Mouse (Mus musculus): ENCODE data around the gene Camsap1.

Camsap1 gene

GRCm38 (mm10) chr2:25887226-25887625 is 95.9 kb downstream of the Camsap1 start:
- in situ Hi-C loops (cut with MboI; ENCODE audit: low sequenced_read_pairs) = no loop called here

GRCm38 (mm10) chr2:25884756-25885155 is 98.3 kb downstream of the Camsap1 start:
- in situ Hi-C loops (cut with MboI; ENCODE audit: low sequenced_read_pairs) = no loop called here

DNA sequence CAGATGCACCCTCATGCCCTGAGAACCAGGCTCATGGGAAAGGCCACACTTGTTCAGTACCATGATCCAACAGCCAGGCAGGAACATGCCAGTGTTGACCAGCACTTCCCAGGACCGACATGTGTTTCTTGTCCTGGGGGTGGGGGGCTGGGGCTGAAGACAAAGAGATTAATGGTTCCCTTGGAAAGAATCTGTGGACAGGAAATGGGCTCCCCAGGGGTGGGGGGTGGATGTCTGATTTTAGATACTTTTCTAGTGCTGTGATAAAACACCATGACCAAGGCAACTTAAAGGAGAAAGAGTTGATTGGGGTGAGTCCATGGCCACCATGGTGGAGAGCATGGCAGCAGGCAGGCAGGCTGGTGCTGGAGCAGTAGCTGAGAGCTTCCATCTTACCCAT is 100.8 kb downstream of the Camsap1 start:
- in situ Hi-C loops (cut with MboI; ENCODE audit: low sequenced_read_pairs) = no loop called here

DNA sequence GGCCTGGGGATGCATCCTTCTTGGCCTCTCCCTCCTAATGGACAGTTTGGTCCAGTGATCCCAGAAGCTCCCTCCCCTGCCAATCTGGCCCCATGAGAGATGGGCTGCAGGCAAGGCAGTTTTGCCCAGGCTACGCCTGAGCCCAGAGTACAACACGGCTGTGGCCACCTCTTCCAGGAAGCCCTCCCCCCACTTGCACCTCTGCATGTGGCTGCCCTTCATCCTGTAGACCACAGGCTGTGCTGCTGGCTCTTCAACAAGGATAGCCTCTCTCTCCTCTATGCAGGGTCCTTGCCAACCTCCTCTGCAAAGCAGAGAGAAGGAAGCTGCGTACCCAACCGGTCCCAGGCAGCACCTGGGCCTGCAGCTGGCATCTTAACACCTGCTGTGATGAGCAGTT is 104.0 kb downstream of the Camsap1 start:
- in situ Hi-C loops (cut with MboI; ENCODE audit: low sequenced_read_pairs) = no loop called here

- in situ Hi-C loops (cut with MboI; ENCODE audit: low sequenced_read_pairs) = no loop called here
Measured at GRCm38 (mm10) chr2:25878516-25878915, 104.6 kb downstream of the Camsap1 start.

GRCm38 (mm10) chr2:25877736-25878268 is 105.3 kb downstream of the Camsap1 start:
- in situ Hi-C loops (cut with MboI; ENCODE audit: low sequenced_read_pairs) = no loop called here

GRCm38 (mm10) chr2:25877250-25877735 is 105.8 kb downstream of the Camsap1 start:
- in situ Hi-C loops (cut with MboI; ENCODE audit: low sequenced_read_pairs) = no loop called here
